Mouse (Mus musculus) stomach, postnatal 0 days (tissue): ENCODE measurements around the gene Amhr2.

Experiments
- CTCF ChIP-seq: IDR thresholded peaks from 2 replicates; pipeline ENCODE4 v1.5.1; 2016; ENCODE audit warnings: antibody characterized with exemption, low read depth, mild to moderate bottlenecking, moderate library complexity
- EP300 ChIP-seq: optimal IDR thresholded peaks from 2 replicates; pipeline ENCODE3; 2016; ENCODE audit warnings: antibody characterized with exemption

- TF ChIP-seq CTCF (no peak), EP300 (no peak)
Observed at GRCm38 (mm10) chr15:102401278-102401677, 43.9 kb upstream of the Amhr2 start.
